Mouse (Mus musculus) right cerebral cortex, adult 18-20 months (tissue): ENCODE results near the gene Arhgap44.
A peak's percentile ranks its signal among the peaks of the same experiment; 100 is the strongest.

ENCODE experiments used
- DNase-seq: peaks from one replicate; pipeline ENCODE4 v3.0.0; 2022; ENCODE audit warnings: mixed read lengths

The Arhgap44 gene

GRCm38 (mm10) chr11:65080274-65080673 is 82.5 kb downstream of the Arhgap44 start:
- no peak for DNase-seq

- DNase-seq, result peak; percentile 73
These were observed 93.2 kb downstream of the Arhgap44 start for GRCm38 (mm10) chr11:65069609-65070008.

- no peak for DNase-seq
These were observed 93.7 kb downstream of the Arhgap44 start for GRCm38 (mm10) chr11:65069051-65069450.

DNA sequence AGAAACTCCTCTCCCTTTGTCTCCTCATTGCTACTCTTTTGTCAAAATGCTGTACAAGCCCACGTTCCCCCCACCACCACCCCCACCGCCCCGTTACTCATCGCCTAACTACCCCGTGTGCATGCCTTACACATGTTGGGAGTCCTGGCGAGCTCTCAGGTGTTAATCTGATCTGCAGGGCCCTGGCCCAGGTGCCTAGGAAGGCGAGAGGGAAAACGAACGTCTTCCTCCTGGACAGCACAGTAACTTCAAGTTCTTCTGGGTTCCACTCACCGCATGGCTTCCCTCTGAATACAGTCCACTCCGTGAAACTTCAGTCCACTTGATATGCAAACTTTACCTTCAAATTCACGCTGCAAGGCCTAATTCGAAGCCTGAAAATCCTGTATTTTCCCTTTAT is 97.6 kb downstream of the Arhgap44 start:
- no peak for DNase-seq

DNA sequence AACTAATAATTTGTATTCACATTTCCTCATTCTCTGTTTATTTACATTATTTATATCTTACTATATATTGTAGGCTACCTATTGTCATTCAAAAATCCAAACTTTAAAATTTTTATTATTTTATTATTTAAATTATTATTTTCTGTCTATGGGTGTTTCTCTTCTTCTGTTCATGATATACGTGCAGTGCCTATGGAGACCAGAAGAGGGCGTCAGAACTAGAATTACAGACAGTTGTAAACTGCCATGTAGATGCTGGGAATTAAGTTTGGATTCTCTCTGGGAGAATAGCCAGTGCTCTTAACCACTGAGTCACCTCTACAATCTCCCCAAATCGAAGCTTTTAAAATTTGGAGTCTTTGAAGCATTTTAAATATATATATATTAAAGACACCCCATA is 101.3 kb downstream of the Arhgap44 start:
- no peak for DNase-seq

DNA sequence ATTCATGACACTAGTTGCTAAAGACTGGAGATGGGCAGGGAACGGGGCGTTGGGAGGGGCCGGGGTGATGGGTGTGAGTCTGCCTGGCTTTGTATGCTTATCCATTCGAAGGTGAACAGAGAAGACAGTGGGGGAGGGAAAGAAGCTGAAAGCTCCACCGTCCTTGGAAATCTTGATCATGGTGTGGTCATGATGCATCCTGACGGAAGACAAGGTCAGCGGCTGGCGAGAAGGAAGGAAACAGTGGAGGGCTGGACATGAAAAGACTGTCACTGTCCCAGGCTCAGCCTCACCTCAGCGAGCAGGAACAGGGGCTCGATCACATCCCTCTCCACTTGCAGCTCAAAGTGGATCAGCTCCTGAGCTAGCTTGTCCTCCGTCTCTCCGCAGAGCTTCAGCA is 103.2 kb downstream of the Arhgap44 start:
- DNase-seq, result no peak

- DNase-seq, result peak; percentile 64
These were observed 104.4 kb downstream of the Arhgap44 start for GRCm38 (mm10) chr11:65058224-65058908.

- DNase-seq, result no peak
These were observed 107.2 kb downstream of the Arhgap44 start for GRCm38 (mm10) chr11:65055596-65055995.

GRCm38 (mm10) chr11:65054216-65054615 is 108.5 kb downstream of the Arhgap44 start:
- no peak for DNase-seq

DNA sequence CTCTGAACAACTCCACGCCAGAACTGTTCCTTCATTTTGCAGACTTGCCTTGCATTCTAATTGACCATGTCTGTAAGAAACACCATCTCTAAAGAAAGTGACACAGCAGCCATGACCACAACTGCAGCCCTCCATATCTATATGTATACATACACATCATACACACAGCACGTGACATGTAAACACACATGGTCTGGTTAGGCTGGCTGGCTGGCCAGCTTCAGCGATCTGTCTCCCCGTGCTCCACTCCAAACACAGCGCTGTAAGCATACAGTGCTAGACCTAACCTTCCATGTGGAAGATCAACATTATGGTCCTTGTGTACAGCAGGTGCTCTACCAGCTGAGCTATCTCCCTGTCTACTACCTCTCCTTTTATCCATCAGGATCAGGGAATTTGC is 111.9 kb downstream of the Arhgap44 start:
- DNase-seq, result no peak

DNA sequence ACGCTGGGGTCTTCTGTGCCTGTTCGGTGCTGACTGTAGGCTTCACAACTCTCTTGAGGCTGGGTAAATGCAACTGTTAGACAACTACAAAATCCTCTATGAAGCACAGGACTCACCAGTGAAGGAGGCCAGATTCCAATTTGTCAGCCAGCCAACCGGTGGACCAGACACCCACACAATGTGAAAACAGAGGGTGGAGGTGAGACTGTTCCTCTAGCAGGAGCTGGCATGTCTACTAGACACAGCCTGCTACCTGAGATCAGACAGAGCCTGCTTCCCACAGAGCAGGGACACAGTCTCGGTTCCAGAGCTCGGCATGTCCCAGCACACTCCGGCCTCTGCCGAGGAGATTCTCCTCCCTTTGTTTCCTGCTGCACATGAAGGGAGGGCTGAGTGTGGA is 113.7 kb downstream of the Arhgap44 start:
- DNase-seq, result peak; percentile 60

DNA sequence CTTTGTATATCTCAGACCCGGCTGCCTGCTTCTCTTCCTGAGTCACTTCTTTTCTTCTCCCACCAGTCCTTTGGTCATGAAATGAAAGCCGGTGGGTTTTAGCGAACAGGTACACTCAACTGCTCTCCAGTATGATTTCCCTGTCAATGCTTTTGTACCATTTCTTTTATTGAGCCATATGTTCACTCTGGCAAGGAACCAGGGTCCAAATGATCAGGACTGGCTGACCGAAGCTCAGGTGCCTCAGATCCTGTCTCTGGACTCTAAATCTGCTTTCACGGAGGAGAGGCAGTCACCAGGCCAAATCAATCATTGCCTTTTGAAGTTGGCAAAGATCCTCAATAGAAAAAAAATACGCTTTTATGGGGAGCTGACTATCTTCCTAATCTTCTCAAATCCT is 122.2 kb downstream of the Arhgap44 start:
- DNase-seq, result no peak

GRCm38 (mm10) chr11:65039517-65040095 is 123.2 kb downstream of the Arhgap44 start:
- no peak for DNase-seq

DNA sequence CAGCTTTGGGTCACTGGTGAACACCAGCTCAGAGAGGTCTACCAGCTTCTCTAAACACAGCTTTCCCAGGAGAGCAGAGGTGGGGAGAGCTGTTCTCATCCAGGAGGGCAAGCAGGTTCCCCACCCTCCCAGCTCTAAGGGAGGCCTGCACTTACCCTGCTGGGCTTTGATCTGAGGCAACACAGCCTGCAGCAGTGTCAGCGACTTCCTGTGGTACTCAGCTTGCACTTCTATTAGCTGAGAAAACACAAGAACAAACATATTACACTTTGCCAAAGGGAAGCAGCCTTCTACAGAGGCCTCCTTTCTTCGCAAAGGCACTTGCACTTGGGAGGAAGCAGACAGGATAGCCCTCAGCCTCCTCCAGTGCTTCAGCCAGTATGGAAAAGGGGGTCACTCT is 123.8 kb downstream of the Arhgap44 start:
- DNase-seq, result no peak

DNA sequence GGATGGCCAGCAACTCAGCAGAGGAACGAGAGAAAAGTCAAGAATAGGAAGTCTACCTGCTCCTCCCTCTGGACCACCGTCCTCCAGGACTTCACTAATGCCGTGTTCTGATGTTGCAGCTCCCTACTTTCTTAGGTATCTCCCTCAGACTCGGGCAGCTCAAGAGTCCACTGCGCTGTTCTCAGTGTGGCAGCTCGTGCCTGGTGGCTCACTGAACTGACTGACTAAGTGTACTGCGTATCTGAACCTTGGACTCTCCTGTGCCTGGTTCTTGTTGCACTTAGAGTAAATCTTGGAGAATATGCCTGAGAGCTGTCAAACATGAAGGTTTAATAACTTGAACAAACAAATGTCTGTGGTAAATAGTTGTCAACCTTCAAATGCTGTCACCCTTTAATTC is 130.5 kb downstream of the Arhgap44 start:
- DNase-seq, result no peak

DNA sequence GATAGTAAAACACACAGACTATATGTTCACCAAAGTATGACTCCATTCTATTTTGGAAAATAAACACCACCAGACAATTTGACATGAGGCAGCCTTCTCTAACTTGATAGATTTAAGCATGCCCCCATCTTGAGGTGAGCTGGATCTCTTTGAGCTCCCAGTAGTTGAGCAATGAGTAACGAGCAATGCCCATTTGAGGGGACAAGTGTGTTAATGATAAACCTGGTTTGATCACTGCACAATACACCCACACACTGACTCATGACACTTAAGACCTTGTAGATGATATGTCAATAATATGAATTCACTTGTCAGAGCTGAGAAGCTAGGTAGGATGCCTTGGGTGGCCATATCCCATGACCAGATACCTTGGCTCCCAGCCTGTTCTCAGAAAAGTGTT is 132.6 kb downstream of the Arhgap44 start:
- no peak for DNase-seq

- DNase-seq, result no peak
These were observed 134.7 kb downstream of the Arhgap44 start for GRCm38 (mm10) chr11:65028049-65028448.

- peak; percentile 59 for DNase-seq
These were observed 140.0 kb downstream of the Arhgap44 start for GRCm38 (mm10) chr11:65022771-65023170.

GRCm38 (mm10) chr11:65020744-65021143 is 142.0 kb downstream of the Arhgap44 start:
- DNase-seq, result no peak

- no peak for DNase-seq
These were observed 146.0 kb downstream of the Arhgap44 start for GRCm38 (mm10) chr11:65016754-65017153.

DNA sequence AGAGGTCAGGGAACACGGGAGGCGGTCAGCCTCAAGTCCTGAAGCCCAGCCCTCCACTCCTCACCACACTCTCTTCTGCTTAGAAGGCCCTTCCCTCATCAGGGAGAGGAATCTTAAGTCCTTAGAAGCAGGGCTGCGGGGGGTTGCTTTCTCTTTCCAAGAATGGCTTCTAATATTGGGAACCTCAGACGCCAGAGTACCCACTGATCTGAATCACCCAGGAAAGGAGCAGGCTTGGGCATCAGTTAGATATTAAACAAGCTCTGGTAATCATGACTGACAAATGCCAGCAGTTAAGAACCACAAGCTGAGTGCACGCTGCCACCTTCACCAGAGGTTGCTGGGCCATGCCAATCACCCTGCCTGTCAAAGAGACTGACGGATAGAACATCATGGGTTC is 148.9 kb downstream of the Arhgap44 start:
- no peak for DNase-seq

GRCm38 (mm10) chr11:65006047-65006446 is 156.7 kb downstream of the Arhgap44 start:
- no peak for DNase-seq

GRCm38 (mm10) chr11:65004836-65005235 is 157.9 kb downstream of the Arhgap44 start:
- no peak for DNase-seq

- DNase-seq, result no peak
These were observed 159.2 kb downstream of the Arhgap44 start for GRCm38 (mm10) chr11:65003611-65004010.

- DNase-seq, result no peak
These were observed 161.0 kb downstream of the Arhgap44 start for GRCm38 (mm10) chr11:65001729-65002128.
